Comparison of ENCODE assay signal across 9 mouse cellular contexts in genomic region chr3:98895071-98895601, GRCm38 (mm10). TPM values are rescaled to one million over a fixed set of nuclear protein-coding genes. Genes with fewer than 3 reads are reported as not detected.
A peak's percentile ranks its signal among the peaks of the same experiment; 100 is the strongest.
DNase-seq lines count a peak whose midpoint lies in the region; ATAC-seq and TF ChIP-seq lines count a peak whose summit lies in the region.
"Had no signal": no experiment of that assay in that cellular context is flagged by ENCODE, and none has a peak within 500 bp of the region (broad histone marks: within the 10 kb centered on the region; RNA-seq: fewer than 3 reads in every experiment).

No protein-coding gene starts in this region.

- H3K9me3 ChIP-seq in lung, embryonic 16.5 days (ENCODE audit: control insufficient read depth, low read length): no peaks in the 10 kb centered on the region
- no peaks in the 10 kb centered on the region for H3K9me3 ChIP-seq in forebrain, postnatal 0 days (ENCODE audit: low read length)
- no peaks in the 10 kb centered on the region for H3K9me3 ChIP-seq in kidney, embryonic 16.5 days (ENCODE audit: low read length)
- H3K9me3 ChIP-seq in neural tube, embryonic 12.5 days: no peaks in the 10 kb centered on the region

- WGBS in lung, embryonic 16.5 days: 36% methylated on average over 10 of the region's 10 CpGs
- 48% methylated on average over 10 of the region's 10 CpGs for WGBS in forebrain, postnatal 0 days
- WGBS in kidney, embryonic 16.5 days: 40% methylated on average over 10 of the region's 10 CpGs
- WGBS in neural tube, embryonic 12.5 days: 51% methylated on average over 10 of the region's 10 CpGs

- no peaks in the 10 kb centered on the region for H3K4me1 ChIP-seq in lung, embryonic 16.5 days (replicated peaks; ENCODE audit: control insufficient read depth, insufficient read depth, low read length)
- H3K4me1 ChIP-seq in forebrain, postnatal 0 days (ENCODE audit: insufficient read depth): no peaks in the 10 kb centered on the region
- peaks cover 7% of the 10 kb centered on the region; the same call in 1 of the 2 replicates for H3K4me1 ChIP-seq in kidney, embryonic 16.5 days (ENCODE audit: insufficient read depth, low read length)
- no peaks in the 10 kb centered on the region for H3K4me1 ChIP-seq in neural tube, embryonic 12.5 days

- DNase-seq in lung, postnatal 25 days (ENCODE audit: low spot score): no peak
- DNase-seq in brain, adult 2 months (ENCODE audit: low read depth, low spot score): peak; percentile 49
- peak; percentile 76 for DNase-seq in forebrain, postnatal 0 days
- DNase-seq in urinary bladder, postnatal 25 days (ENCODE audit: low spot score): no peak

- no peak overlapping the region for H3K27ac ChIP-seq in lung, embryonic 16.5 days (ENCODE audit: low read length)
- no peak overlapping the region for H3K27ac ChIP-seq in forebrain, postnatal 0 days (ENCODE audit: low read depth, low read length)
- H3K27ac ChIP-seq in kidney, embryonic 16.5 days (ENCODE audit: low read length): peak overlapping the region; percentile 53
- no peak overlapping the region for H3K27ac ChIP-seq in neural tube, embryonic 12.5 days

- no peaks in the 10 kb centered on the region for H3K27me3 ChIP-seq in lung, embryonic 16.5 days (ENCODE audit: control insufficient read depth, insufficient read depth, low read depth, low read length)
- no peaks in the 10 kb centered on the region for H3K27me3 ChIP-seq in forebrain, postnatal 0 days (ENCODE audit: insufficient read depth, low read length)
- no peaks in the 10 kb centered on the region for H3K27me3 ChIP-seq in kidney, embryonic 16.5 days (ENCODE audit: insufficient read depth, low read length)
- H3K27me3 ChIP-seq in neural tube, embryonic 12.5 days (replicated peaks): no peaks in the 10 kb centered on the region

- no peak overlapping the region for H3K9ac ChIP-seq in lung, embryonic 16.5 days (ENCODE audit: low read length)
- no peak overlapping the region for H3K9ac ChIP-seq in forebrain, postnatal 0 days
- no peak overlapping the region; the same call in 1 of the 2 replicates for H3K9ac ChIP-seq in kidney, embryonic 16.5 days (replicated peaks; ENCODE audit: low read length)
- no peak overlapping the region for H3K9ac ChIP-seq in neural tube, embryonic 12.5 days

- no peaks in the 10 kb centered on the region for H3K36me3 ChIP-seq in lung, embryonic 16.5 days (ENCODE audit: control insufficient read depth, insufficient read depth, low read length)
- H3K36me3 ChIP-seq in forebrain, postnatal 0 days (ENCODE audit: insufficient read depth): no peaks in the 10 kb centered on the region
- H3K36me3 ChIP-seq in kidney, embryonic 16.5 days (ENCODE audit: insufficient read depth, low read length): no peaks in the 10 kb centered on the region
- H3K36me3 ChIP-seq in neural tube, embryonic 12.5 days: no peaks in the 10 kb centered on the region

- H3K4me3 ChIP-seq in lung, embryonic 16.5 days (ENCODE audit: low read length): no peak overlapping the region
- H3K4me3 ChIP-seq in forebrain, postnatal 0 days (ENCODE audit: low read depth, low read length): no peak overlapping the region
- H3K4me3 ChIP-seq in kidney, embryonic 16.5 days (ENCODE audit: low read length): no peak overlapping the region
- H3K4me3 ChIP-seq in neural tube, embryonic 12.5 days: no peak overlapping the region

- H3K4me2 ChIP-seq in lung, embryonic 16.5 days (ENCODE audit: low read depth, low read length): 0 out of 2 replicates have a peak overlapping the region, but pooled peaks have one; percentile 16
- H3K4me2 ChIP-seq in forebrain, postnatal 0 days (ENCODE audit: low read depth): peak overlapping the region; percentile 28; the same call in 1 of the 2 replicates
- 0 out of 2 replicates have a peak overlapping the region, but pooled peaks have one; percentile 16 for H3K4me2 ChIP-seq in kidney, embryonic 16.5 days (replicated peaks; ENCODE audit: low read depth, low read length)
- no peak overlapping the region for H3K4me2 ChIP-seq in neural tube, embryonic 12.5 days (replicated peaks)

- TF ChIP-seq CTCF in forebrain, postnatal 0 days (IDR thresholded peaks at IDR 0.05; ENCODE audit: low read depth): peak; percentile 82

- ATAC-seq in lung, embryonic 16.5 days (ENCODE audit: low read depth): no peak
- peak; percentile 73 for ATAC-seq in forebrain, postnatal 0 days
- peak; percentile 69 for ATAC-seq in kidney, embryonic 16.5 days (ENCODE audit: low FRiP score, low TSS enrichment)
- ATAC-seq in neural tube, embryonic 12.5 days (ENCODE audit: low FRiP score, low read depth): 0 out of 2 replicates have a peak, but pooled peaks have one; percentile 25
- ATAC-seq in erythroid progenitor cell, adult 5-6 weeks (replicated peaks; ENCODE audit: low FRiP score, poor library complexity, severe bottlenecking): no peak

RNA-seq across cellular contexts. Expression of gene Hao2, which starts 2.1 kb away (rescaled TPM):
- 0.09 and 0.47 TPM in 2 replicates for polyA plus RNA-seq in lung, embryonic 16.5 days (2015; fragmentation: Nextera tagmentation; extraction: Ambion mirVana)
- not detected in 2 replicates for total RNA-seq in forebrain, postnatal 0 days (2014; rRNA removed)
- polyA plus RNA-seq in forebrain, postnatal 0 days (2015; fragmentation: Nextera tagmentation; extraction: Ambion mirVana): not detected in 2 replicates
- polyA plus RNA-seq in kidney, embryonic 16.5 days (2015; fragmentation: Nextera tagmentation; extraction: Ambion mirVana): 46.0 and 52.0 TPM in 2 replicates
- 0.09 TPM in 1 of 2 replicates, not detected in the other for polyA plus RNA-seq in neural tube, embryonic 12.5 days (2016; fragmentation: Nextera tagmentation; extraction: Ambion mirVana)
- total RNA-seq in erythroid progenitor cell, adult 5-6 weeks (2015; ENCODE audit: low replicate concordance): not detected in 2 replicates
- not detected in 2 replicates for total RNA-seq in erythroid progenitor cell, adult 5-6 weeks (2017; ENCODE audit: low replicate concordance)

RNA-seq across cellular contexts. Expression of gene Hsd3b1, which starts 35.5 kb away (rescaled TPM):
- polyA plus RNA-seq in lung, embryonic 16.5 days (2015; fragmentation: Nextera tagmentation; extraction: Ambion mirVana): 0.41 TPM in 1 of 2 replicates, not detected in the other
- total RNA-seq in forebrain, postnatal 0 days (2014; rRNA removed): not detected in 2 replicates
- not detected in 2 replicates for polyA plus RNA-seq in forebrain, postnatal 0 days (2015; fragmentation: Nextera tagmentation; extraction: Ambion mirVana)
- polyA plus RNA-seq in kidney, embryonic 16.5 days (2015; fragmentation: Nextera tagmentation; extraction: Ambion mirVana): 22.8 and 43.8 TPM in 2 replicates
- polyA plus RNA-seq in neural tube, embryonic 12.5 days (2016; fragmentation: Nextera tagmentation; extraction: Ambion mirVana): 0.19 and 0.23 TPM in 2 replicates
- not detected in 2 replicates for total RNA-seq in erythroid progenitor cell, adult 5-6 weeks (2015; ENCODE audit: low replicate concordance)
- total RNA-seq in erythroid progenitor cell, adult 5-6 weeks (2017; ENCODE audit: low replicate concordance): not detected in 2 replicates
- polyA plus RNA-seq: spleen, adult 2 months had no signal

Comparison
In these comparisons a context has a peak if more than half of its experiments do, and no peak if none do; other contexts are left out.
1. ATAC-seq: peak in forebrain, postnatal 0 days (single experiment), kidney, embryonic 16.5 days (single experiment) and neural tube, embryonic 12.5 days (single experiment); none in lung, embryonic 16.5 days (single experiment) and erythroid progenitor cell, adult 5-6 weeks (single experiment).
2. DNase-seq: peak in brain, adult 2 months (single experiment) and forebrain, postnatal 0 days (single experiment); none in lung, postnatal 25 days (single experiment) and urinary bladder, postnatal 25 days (single experiment).
3. RNA of gene Hao2, which starts 2.1 kb away (polyA plus RNA-seq): 46.0 to 52.0 TPM in kidney, embryonic 16.5 days; 0.09 TPM in neural tube, embryonic 12.5 days, 0.09 to 0.47 TPM in lung, embryonic 16.5 days and not detected in forebrain, postnatal 0 days; every median in the first group is over 10 times any median in the second.
4. RNA of gene Hsd3b1, which starts 35.5 kb away (polyA plus RNA-seq): 22.8 to 43.8 TPM in kidney, embryonic 16.5 days; 0.19 to 0.23 TPM in neural tube, embryonic 12.5 days, not detected in forebrain, postnatal 0 days and 0.41 TPM in lung, embryonic 16.5 days; every median in the first group is over 10 times any median in the second.